ENCODE assay signal across 8 mouse cellular contexts in the genomic region with DNA sequence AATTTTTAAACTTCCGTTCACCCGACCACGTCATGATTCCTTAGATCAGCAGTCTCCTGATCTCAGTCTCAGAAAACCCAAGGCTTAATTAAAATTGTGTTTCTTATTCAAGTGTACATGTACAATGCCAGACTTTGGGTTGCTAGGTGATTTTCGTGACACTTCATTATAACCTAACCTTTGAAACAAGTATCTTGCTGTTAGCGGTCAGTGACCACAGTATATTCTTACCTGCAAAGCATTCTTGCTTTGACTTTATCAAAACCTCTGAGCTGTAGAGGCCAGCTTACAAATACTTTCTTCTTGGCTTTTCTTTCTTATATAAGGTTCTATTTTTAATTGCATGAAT. TPM values are rescaled to one million over a fixed set of nuclear protein-coding genes. Genes with fewer than 3 reads are reported as not detected.
DNase-seq lines count a peak whose midpoint lies in the region; ATAC-seq lines count a peak whose summit lies in the region.

No protein-coding gene starts in this region.

- no peaks in the 10 kb centered on the region for H3K27me3 ChIP-seq in heart, embryonic 15.5 days
- H3K27me3 ChIP-seq in hindbrain, embryonic 13.5 days = no peaks in the 10 kb centered on the region
- no peaks in the 10 kb centered on the region for H3K27me3 ChIP-seq in midbrain, embryonic 12.5 days

- H3K9ac ChIP-seq in heart, embryonic 15.5 days = no peak overlapping the region
- H3K9ac ChIP-seq in hindbrain, embryonic 13.5 days = peak overlapping the region; percentile 69
- peak overlapping the region; percentile 55 for H3K9ac ChIP-seq in midbrain, embryonic 12.5 days (replicated peaks)

- no peaks in the 10 kb centered on the region for H3K9me3 ChIP-seq in heart, embryonic 15.5 days (replicated peaks)
- H3K9me3 ChIP-seq in hindbrain, embryonic 13.5 days = no peaks in the 10 kb centered on the region
- no peaks in the 10 kb centered on the region for H3K9me3 ChIP-seq in midbrain, embryonic 12.5 days

- 32% methylated on average over 5 of the region's 5 CpGs for WGBS in heart, embryonic 15.5 days
- 27% methylated on average over 5 of the region's 5 CpGs for WGBS in hindbrain, embryonic 13.5 days
- 28% methylated on average over 5 of the region's 5 CpGs for WGBS in midbrain, embryonic 12.5 days

- H3K4me3 ChIP-seq in heart, embryonic 15.5 days = peak overlapping the region; percentile 78
- H3K4me3 ChIP-seq in brown adipose tissue, adult 24 weeks (ENCODE audit: insufficient read depth, low read depth, low read length) = peak overlapping the region; percentile 49
- H3K4me3 ChIP-seq in hindbrain, embryonic 13.5 days = peak overlapping the region; percentile 91
- peak overlapping the region; percentile 93 for H3K4me3 ChIP-seq in midbrain, embryonic 12.5 days

- no peak overlapping the region; the same call in 1 of the 2 replicates for H3K27ac ChIP-seq in heart, embryonic 15.5 days
- no peak overlapping the region for H3K27ac ChIP-seq in brown adipose tissue, adult 24 weeks (replicated peaks; ENCODE audit: low read depth, low read length)
- peak overlapping the region; percentile 92 for H3K27ac ChIP-seq in hindbrain, embryonic 13.5 days
- H3K27ac ChIP-seq in midbrain, embryonic 12.5 days (replicated peaks) = peak overlapping the region; percentile 91

- H3K4me2 ChIP-seq in heart, embryonic 15.5 days = peak overlapping the region; percentile 71
- H3K4me2 ChIP-seq in hindbrain, embryonic 13.5 days = peak overlapping the region; percentile 56
- peak overlapping the region; percentile 63 for H3K4me2 ChIP-seq in midbrain, embryonic 12.5 days (replicated peaks)

- H3K4me1 ChIP-seq in heart, embryonic 15.5 days (replicated peaks) = peaks cover 9% of the 10 kb centered on the region
- H3K4me1 ChIP-seq in brown adipose tissue, adult 24 weeks (ENCODE audit: control insufficient read depth, insufficient read depth, insufficient read length, low read length) = no peaks in the 10 kb centered on the region
- H3K4me1 ChIP-seq in hindbrain, embryonic 13.5 days (replicated peaks) = peaks cover 27% of the 10 kb centered on the region
- H3K4me1 ChIP-seq in midbrain, embryonic 12.5 days = peaks cover 14% of the 10 kb centered on the region

- H3K36me3 ChIP-seq in heart, embryonic 15.5 days = no peaks in the 10 kb centered on the region
- H3K36me3 ChIP-seq in hindbrain, embryonic 13.5 days = no peaks in the 10 kb centered on the region; the same call in 1 of the 2 replicates
- H3K36me3 ChIP-seq in midbrain, embryonic 12.5 days = no peaks in the 10 kb centered on the region

- DNase-seq in heart, postnatal 4 days = no peak
- DNase-seq in thymus, postnatal 0 days (ENCODE audit: low spot score) = no peak
- DNase-seq in adrenal gland, adult 2 months = no peak
- no peak for DNase-seq in cerebellum, adult 9-10 months

- ATAC-seq in heart, embryonic 15.5 days (replicated peaks; ENCODE audit: insufficient number of reproducible peaks, insufficient read depth, low FRiP score, low read depth) = no peak
- ATAC-seq in hindbrain, embryonic 13.5 days (ENCODE audit: low FRiP score) = peak; percentile 15
- peak; percentile 1; the same call in 1 of the 2 replicates for ATAC-seq in midbrain, embryonic 12.5 days (ENCODE audit: low FRiP score, low read depth)

RNA-seq across cellular contexts. Expression of gene Scoc, which starts 15.2 kb away (rescaled TPM):
- 68.4 and 80.7 TPM in 2 replicates for polyA plus RNA-seq in heart, embryonic 15.5 days (2015; fragmentation: Nextera tagmentation; extraction: Ambion mirVana)
- 10 to 100 TPM; 49.1 to 54.0 TPM for total RNA-seq in heart, postnatal 4 days (2021)
- 136 and 154 TPM in 2 replicates for polyA plus RNA-seq in brown adipose tissue, adult 24 weeks (2012; ENCODE audit: insufficient read depth, insufficient read length, missing spikeins)
- 226 and 241 TPM in 2 replicates for polyA plus RNA-seq in hindbrain, embryonic 13.5 days (2015; fragmentation: Nextera tagmentation; extraction: Ambion mirVana)
- polyA plus RNA-seq in midbrain, embryonic 12.5 days (2016; fragmentation: Nextera tagmentation; extraction: Ambion mirVana) = 171 and 182 TPM in 2 replicates
- polyA plus RNA-seq in thymus, postnatal 0 days (2015; fragmentation: Nextera tagmentation; extraction: Ambion mirVana) = 69.1 and 77.9 TPM in 2 replicates
- 10 to 100 TPM; 73.5 to 82.5 TPM for total RNA-seq in adrenal gland, adult 2 months (2021)
- polyA plus RNA-seq in adrenal gland, adult 2 months (2012; rRNA removed) = 0.93 and 1.2 TPM in 2 replicates

RNA-seq across cellular contexts. Expression of gene Clgn, which starts 53.4 kb away (rescaled TPM):
- polyA plus RNA-seq in heart, embryonic 15.5 days (2015; fragmentation: Nextera tagmentation; extraction: Ambion mirVana) = 0.04 and 0.10 TPM in 2 replicates
- total RNA-seq in heart, postnatal 4 days (2021) = not detected
- not detected in 2 replicates for polyA plus RNA-seq in brown adipose tissue, adult 24 weeks (2012; ENCODE audit: insufficient read depth, insufficient read length, missing spikeins)
- 9.2 and 9.6 TPM in 2 replicates for polyA plus RNA-seq in hindbrain, embryonic 13.5 days (2015; fragmentation: Nextera tagmentation; extraction: Ambion mirVana)
- 5.9 and 6.2 TPM in 2 replicates for polyA plus RNA-seq in midbrain, embryonic 12.5 days (2016; fragmentation: Nextera tagmentation; extraction: Ambion mirVana)
- polyA plus RNA-seq in thymus, postnatal 0 days (2015; fragmentation: Nextera tagmentation; extraction: Ambion mirVana) = 0.05 TPM in 1 of 2 replicates, not detected in the other
- total RNA-seq in adrenal gland, adult 2 months (2021) = under 1 TPM in 1 of 2 experiments, not detected in 1; 0.17 TPM
- polyA plus RNA-seq in adrenal gland, adult 2 months (2012; rRNA removed) = not detected in 2 replicates

Comparison
In these comparisons a context has a peak if more than half of its experiments do, and no peak if none do; other contexts are left out.
1. H3K27ac ChIP-seq: peak in hindbrain, embryonic 13.5 days (single experiment) and midbrain, embryonic 12.5 days (single experiment); none in heart, embryonic 15.5 days (single experiment) and brown adipose tissue, adult 24 weeks (single experiment).
2. RNA of gene Scoc, which starts 15.2 kb away (polyA plus RNA-seq): 226 to 241 TPM in hindbrain, embryonic 13.5 days, 171 to 182 TPM in midbrain, embryonic 12.5 days, 136 to 154 TPM in brown adipose tissue, adult 24 weeks, 68.4 to 80.7 TPM in heart, embryonic 15.5 days and 69.1 to 77.9 TPM in thymus, postnatal 0 days; 0.93 to 1.2 TPM in adrenal gland, adult 2 months; every median in the first group is over 10 times any median in the second.
3. Peak in every context shown above with its lines, with median percentiles within 50 percentile points of each other: H3K4me2 ChIP-seq and H3K4me3 ChIP-seq.